Mouse (Mus musculus): ENCODE measurements around the gene Peak1.

- TF ChIP-seq POLR2A (IDR thresholded peaks at IDR 0.05; ENCODE audit: low read depth, low read length) (no peak), CTCF (IDR thresholded peaks at IDR 0.05; ENCODE audit: borderline replicate concordance, insufficient read depth, low read length) (no peak)
These were observed 174.0 kb downstream of the Peak1 start for GRCm38 (mm10) chr9:56243885-56244284.

Measured in embryonic fibroblast, embryonic 13.5 days (primary cell).